ENCODE assay signal across 9 mouse cellular contexts in genomic region chr8:121573275-121573674, GRCm38 (mm10). TPM values are rescaled to one million over a fixed set of nuclear protein-coding genes. Genes with fewer than 3 reads are reported as not detected.
DNase-seq lines count a peak whose midpoint lies in the region; ATAC-seq and TF ChIP-seq lines count a peak whose summit lies in the region.
"Had no signal": no experiment of that assay in that cellular context is flagged by ENCODE, and none has a peak within 500 bp of the region (broad histone marks: within the 10 kb centered on the region; RNA-seq: fewer than 3 reads in every experiment).

No protein-coding gene starts in this region.

- no peak; the same call in 1 of the 2 replicates for TF ChIP-seq CTCF in left cerebral cortex, adult 2 months (IDR thresholded peaks at IDR 0.05)

- no peak overlapping the region for H3K27ac ChIP-seq in left cerebral cortex, adult 2 months

- intact Hi-C loops in left cerebral cortex, postnatal 4 days (cut with DNase I), result no loop called here
- intact Hi-C loops in left cerebral cortex, adult 2 months (cut with DNase I), result no loop called here

- H3K4me3 ChIP-seq in left cerebral cortex, adult 2 months, result no peak overlapping the region

- peak; percentile 56 for DNase-seq in left cerebral cortex, postnatal 4 days
- no peak for DNase-seq in left cerebral cortex, adult 18-20 months (ENCODE audit: low spot score in 2 of 2)
- DNase-seq in adrenal gland, adult 8-10 months, result peak; percentile 87
- DNase-seq in gastrocnemius, postnatal 25 days, result peak; percentile 85
- peak; percentile 54 to 78 for DNase-seq in kidney, postnatal 25 days
- peak; percentile 29 to 44 for DNase-seq in monocyte, adult 2 months (ENCODE audit: low read depth in 1 of 2, low spot score in 2 of 2)
- DNase-seq in left cerebral cortex, adult 2 months (ENCODE audit: extremely low spot score in 1 of 2, low spot score in 2 of 2), result no peak

- no peak for ATAC-seq in frontal cortex, adult (ENCODE audit: low TSS enrichment)

RNA-seq across cellular contexts. Expression of gene Fbxo31, which starts 5.3 kb away (rescaled TPM):
- 10 to 100 TPM; 64.1 to 67.3 TPM for total RNA-seq in left cerebral cortex, postnatal 4 days (2021)
- 100 to 1,000 TPM; 104 to 105 TPM for total RNA-seq in left cerebral cortex, adult 18-20 months (2021)
- 10 to 100 TPM; 33.4 to 52.9 (median 41.8) TPM for total RNA-seq in adrenal gland, adult 8-10 months (2022)
- total RNA-seq in gastrocnemius, postnatal 25 days (2021), result 100 to 1,000 TPM in 1 of 2 experiments, 10 to 100 TPM in 1; 89.8 to 109 TPM
- 100 to 1,000 TPM in 1 of 2 experiments, 10 to 100 TPM in 1; 97.8 to 104 TPM for total RNA-seq in left cerebral cortex, adult 2 months (2021)

RNA-seq across cellular contexts. Expression of gene Map1lc3b, which starts 16.9 kb away (rescaled TPM):
- 100 to 1,000 TPM; 145 to 167 TPM for total RNA-seq in left cerebral cortex, postnatal 4 days (2021)
- total RNA-seq in left cerebral cortex, adult 18-20 months (2021), result 100 to 1,000 TPM; 187 to 190 TPM
- 100 to 1,000 TPM; 167 to 214 (median 191) TPM for total RNA-seq in adrenal gland, adult 8-10 months (2022)
- total RNA-seq in gastrocnemius, postnatal 25 days (2021), result 100 to 1,000 TPM; 124 to 134 TPM
- total RNA-seq in left cerebral cortex, adult 2 months (2021), result 100 to 1,000 TPM; 178 to 181 TPM

RNA-seq across cellular contexts. Expression of gene 1700018B08Rik, which starts 29.2 kb away (rescaled TPM):
- total RNA-seq in left cerebral cortex, postnatal 4 days (2021), result not detected
- not detected for total RNA-seq in left cerebral cortex, adult 18-20 months (2021)
- total RNA-seq in adrenal gland, adult 8-10 months (2022), result not detected
- total RNA-seq in gastrocnemius, postnatal 25 days (2021), result not detected
- total RNA-seq in left cerebral cortex, adult 2 months (2021), result not detected
- total RNA-seq: left cerebral cortex, postnatal 10 days had no signal

Comparison
In these comparisons a context has a peak if more than half of its experiments do, and no peak if none do; other contexts are left out.
1. DNase-seq: peak in left cerebral cortex, postnatal 4 days (single experiment), adrenal gland, adult 8-10 months (single experiment), gastrocnemius, postnatal 25 days (single experiment), kidney, postnatal 25 days (2 of 2) and monocyte, adult 2 months (2 of 2); none in left cerebral cortex, adult 18-20 months (0 of 2) and left cerebral cortex, adult 2 months (0 of 2).